Mouse (Mus musculus) urinary bladder, postnatal 4 days (tissue): ENCODE data around the gene Lrrc40.

Experiments
- DNase-seq, 2 experiments: peaks; one replicate each; pipeline ENCODE4 v3.0.0; 2021 to 2022; ENCODE audit warnings: low spot score in 2 of 2

Gene Lrrc40

GRCm38 (mm10) chr3:158036329-158036988 lies at the start of gene Lrrc40, which contains the start of gene Srsf11:
Gene Lrrc40 (plus strand): TSS chr3:158036662.
Gene Srsf11 (minus strand): TSS chr3:158036639.
- DNase-seq: peak; percentile 88 to 94

- DNase-seq: no peak
These were observed 43.1 kb upstream of the Lrrc40 start for GRCm38 (mm10) chr3:157993322-157993721.

- DNase-seq: no peak
These were observed 40.7 kb upstream of the Lrrc40 start for GRCm38 (mm10) chr3:157995726-157996125.

- no peak for DNase-seq
These were observed 37.6 kb upstream of the Lrrc40 start for GRCm38 (mm10) chr3:157998742-157999369.

- no peak for DNase-seq
These were observed 27.8 kb upstream of the Lrrc40 start for GRCm38 (mm10) chr3:158008647-158009046.

- DNase-seq: no peak
These were observed 26.6 kb upstream of the Lrrc40 start for GRCm38 (mm10) chr3:158009762-158010320.

- DNase-seq: peak; percentile 84 to 92
These were observed 5.0 kb upstream of the Lrrc40 start for GRCm38 (mm10) chr3:158031371-158031925.

GRCm38 (mm10) chr3:158032106-158032505 lies 4.4 kb upstream of the Lrrc40 start:
- no peak for DNase-seq

GRCm38 (mm10) chr3:158035866-158036265 lies 596 bp upstream of the Lrrc40 start:
- no peak for DNase-seq

GRCm38 (mm10) chr3:158038106-158038505 lies 1.6 kb downstream of the Lrrc40 start:
- no peak for DNase-seq

- DNase-seq: no peak
These were observed 4.3 kb downstream of the Lrrc40 start for GRCm38 (mm10) chr3:158040755-158041154.

- no peak for DNase-seq
These were observed 13.0 kb downstream of the Lrrc40 start for GRCm38 (mm10) chr3:158049508-158049907.

- no peak for DNase-seq
These were observed 24.3 kb downstream of the Lrrc40 start for GRCm38 (mm10) chr3:158060621-158061291.

GRCm38 (mm10) chr3:158061811-158062523 lies 25.5 kb downstream of the Lrrc40 start:
- DNase-seq: no peak

- no peak for DNase-seq
These were observed 28.8 kb downstream of the Lrrc40 start for GRCm38 (mm10) chr3:158065256-158065655.

- DNase-seq: no peak
These were observed 31.5 kb downstream of the Lrrc40 start for GRCm38 (mm10) chr3:158067916-158068315.

GRCm38 (mm10) chr3:158068613-158069263 lies 32.3 kb downstream of the Lrrc40 start:
- no peak for DNase-seq

GRCm38 (mm10) chr3:158075004-158075403 lies 38.5 kb downstream of the Lrrc40 start:
- DNase-seq: no peak

GRCm38 (mm10) chr3:158076685-158077379 lies 40.4 kb downstream of the Lrrc40 start:
- no peak for DNase-seq

- DNase-seq: no peak
These were observed 40.9 kb downstream of the Lrrc40 start for GRCm38 (mm10) chr3:158077380-158077772.
